In the genomic region with DNA sequence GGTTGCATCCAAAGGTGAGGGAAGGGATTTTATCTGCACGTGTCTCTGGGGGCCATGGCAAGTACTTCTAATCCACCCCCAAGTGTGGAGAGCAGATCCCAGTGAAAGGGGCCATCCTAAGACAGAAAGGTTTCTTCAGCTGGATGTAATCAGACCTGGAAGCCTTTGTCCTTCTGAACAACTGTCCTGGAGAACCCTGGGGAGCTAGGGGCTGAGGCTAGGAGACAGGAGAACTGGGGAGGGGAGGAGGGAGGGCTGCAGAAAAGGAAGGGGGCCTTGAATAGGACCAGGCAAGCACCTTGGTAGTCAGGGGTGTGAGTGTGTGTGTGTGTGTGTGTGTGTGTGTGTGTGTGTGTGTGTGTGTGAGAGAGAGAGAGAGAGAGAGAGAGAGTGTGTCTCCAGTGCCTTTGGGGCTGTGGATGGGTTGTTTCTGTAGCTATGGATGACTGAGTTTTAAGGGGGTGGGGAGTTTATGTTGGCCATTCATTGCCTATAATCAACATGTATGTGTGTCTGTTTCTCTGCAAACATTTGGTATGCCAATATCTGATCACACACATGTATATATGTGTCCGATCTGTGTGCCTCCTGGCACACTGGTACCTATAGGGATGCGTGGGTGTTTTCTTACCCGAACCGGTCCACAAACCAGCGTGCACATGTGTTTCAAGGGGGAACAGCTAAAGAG, we compare ENCODE assay signal across 11 mouse cellular contexts. TPM values are rescaled to one million over a fixed set of nuclear protein-coding genes. Genes with fewer than 3 reads are reported as not detected.
DNase-seq lines count a peak whose midpoint lies in the region; ATAC-seq and TF ChIP-seq lines count a peak whose summit lies in the region.
"Had no signal": no experiment of that assay in that cellular context is flagged by ENCODE, and none has a peak within 500 bp of the region (broad histone marks: within the 10 kb centered on the region; RNA-seq: fewer than 3 reads in every experiment).

No protein-coding gene starts in this region.

- H3K27me3 ChIP-seq in intestine, embryonic 15.5 days (replicated peaks), result peaks cover 87% of the 10 kb centered on the region
- H3K27me3 ChIP-seq in intestine, postnatal 0 days (replicated peaks; ENCODE audit: control insufficient read depth, insufficient read depth, low read length), result peaks cover 85% of the 10 kb centered on the region
- H3K27me3 ChIP-seq in embryonic facial prominence, embryonic 15.5 days, result peaks cover 91% of the 10 kb centered on the region
- H3K27me3 ChIP-seq in hindbrain, embryonic 15.5 days, result no peaks in the 10 kb centered on the region
- no peaks in the 10 kb centered on the region for H3K27me3 ChIP-seq in midbrain, embryonic 15.5 days (replicated peaks)
- H3K27me3 ChIP-seq in liver, embryonic 11.5 days (replicated peaks; ENCODE audit: control insufficient read depth, insufficient read depth, low read length), result peaks cover 91% of the 10 kb centered on the region

- no peak for DNase-seq in layer of hippocampus, adult 11-12 months (ENCODE audit: low spot score)
- DNase-seq in left cerebral cortex, postnatal 4 days, result no peak
- no peak for DNase-seq in liver, embryonic 11.5 days (ENCODE audit: low spot score)

- H3K4me3 ChIP-seq in intestine, embryonic 15.5 days (replicated peaks), result no peak overlapping the region
- no peak overlapping the region for H3K4me3 ChIP-seq in intestine, postnatal 0 days (ENCODE audit: low read depth, low read length)
- 0 out of 2 replicates have a peak overlapping the region, but pooled peaks have one; percentile 15 for H3K4me3 ChIP-seq in embryonic facial prominence, embryonic 15.5 days (replicated peaks)
- peak overlapping the region; percentile 98 for H3K4me3 ChIP-seq in hindbrain, embryonic 15.5 days
- H3K4me3 ChIP-seq in midbrain, embryonic 15.5 days, result peak overlapping the region; percentile 94
- H3K4me3 ChIP-seq in liver, embryonic 11.5 days (ENCODE audit: low read depth, low read length), result no peak overlapping the region

- H3K36me3 ChIP-seq in intestine, embryonic 15.5 days, result no peaks in the 10 kb centered on the region
- no peaks in the 10 kb centered on the region for H3K36me3 ChIP-seq in intestine, postnatal 0 days (ENCODE audit: control insufficient read depth, insufficient read depth)
- no peaks in the 10 kb centered on the region for H3K36me3 ChIP-seq in embryonic facial prominence, embryonic 15.5 days
- H3K36me3 ChIP-seq in hindbrain, embryonic 15.5 days, result no peaks in the 10 kb centered on the region
- H3K36me3 ChIP-seq in midbrain, embryonic 15.5 days (replicated peaks), result no peaks in the 10 kb centered on the region
- H3K36me3 ChIP-seq in liver, embryonic 11.5 days (ENCODE audit: control insufficient read depth, insufficient read depth, low read length), result no peaks in the 10 kb centered on the region

- WGBS in intestine, embryonic 15.5 days, result 15% methylated on average over 6 of the region's 6 CpGs
- WGBS in intestine, postnatal 0 days, result 15% methylated on average over 6 of the region's 6 CpGs
- 11% methylated on average over 6 of the region's 6 CpGs for WGBS in embryonic facial prominence, embryonic 15.5 days
- WGBS in hindbrain, embryonic 15.5 days, result 3% methylated on average over 6 of the region's 6 CpGs
- WGBS in midbrain, embryonic 15.5 days, result 7% methylated on average over 6 of the region's 6 CpGs
- WGBS in liver, embryonic 11.5 days, result 16% methylated on average over 6 of the region's 6 CpGs

- no peaks in the 10 kb centered on the region for H3K9me3 ChIP-seq in intestine, embryonic 15.5 days
- H3K9me3 ChIP-seq in intestine, postnatal 0 days (ENCODE audit: control insufficient read depth), result no peaks in the 10 kb centered on the region
- no peaks in the 10 kb centered on the region for H3K9me3 ChIP-seq in embryonic facial prominence, embryonic 15.5 days (replicated peaks)
- no peaks in the 10 kb centered on the region for H3K9me3 ChIP-seq in hindbrain, embryonic 15.5 days
- no peaks in the 10 kb centered on the region for H3K9me3 ChIP-seq in midbrain, embryonic 15.5 days
- no peaks in the 10 kb centered on the region for H3K9me3 ChIP-seq in liver, embryonic 11.5 days (ENCODE audit: control insufficient read depth, low read length)

- intact Hi-C loops in left cerebral cortex, postnatal 4 days (cut with DNase I), result no loop called here

- TF ChIP-seq CTCF in intestine, postnatal 0 days (IDR thresholded peaks at IDR 0.05; ENCODE audit: low read depth), result no peak

- H3K4me2 ChIP-seq in intestine, embryonic 15.5 days (replicated peaks), result 0 out of 2 replicates have a peak overlapping the region, but pooled peaks have one; percentile 86
- no peak overlapping the region for H3K4me2 ChIP-seq in intestine, postnatal 0 days (replicated peaks; ENCODE audit: low read depth)
- peak overlapping the region; percentile 93; the same call in 1 of the 2 replicates for H3K4me2 ChIP-seq in embryonic facial prominence, embryonic 15.5 days (replicated peaks)
- H3K4me2 ChIP-seq in hindbrain, embryonic 15.5 days, result peak overlapping the region; percentile 95
- H3K4me2 ChIP-seq in midbrain, embryonic 15.5 days, result peak overlapping the region; percentile 64
- no peak overlapping the region for H3K4me2 ChIP-seq in liver, embryonic 11.5 days

- no peak for ATAC-seq in intestine, embryonic 15.5 days
- no peak for ATAC-seq in intestine, postnatal 0 days
- no peak for ATAC-seq in embryonic facial prominence, embryonic 15.5 days (ENCODE audit: insufficient number of reproducible peaks, low FRiP score, low TSS enrichment, low read depth)
- peak; percentile 19; the same call in 1 of the 2 replicates for ATAC-seq in hindbrain, embryonic 15.5 days (ENCODE audit: low FRiP score, low read depth)
- ATAC-seq in midbrain, embryonic 15.5 days (replicated peaks), result peak; percentile 34; the same call in 1 of the 2 replicates
- ATAC-seq in liver, embryonic 11.5 days (replicated peaks; ENCODE audit: low FRiP score), result no peak
- ATAC-seq: CD4-positive, CD25-positive, alpha-beta regulatory T cell, adult 4 months had no signal

- H3K9ac ChIP-seq in intestine, embryonic 15.5 days, result no peak overlapping the region
- no peak overlapping the region for H3K9ac ChIP-seq in intestine, postnatal 0 days (ENCODE audit: low read depth, low read length)
- H3K9ac ChIP-seq in embryonic facial prominence, embryonic 15.5 days, result no peak overlapping the region
- H3K9ac ChIP-seq in hindbrain, embryonic 15.5 days, result peak overlapping the region; percentile 49
- H3K9ac ChIP-seq in midbrain, embryonic 15.5 days, result peak overlapping the region; percentile 44
- no peak overlapping the region for H3K9ac ChIP-seq in liver, embryonic 11.5 days (ENCODE audit: low read depth, low read length)
- H3K9ac ChIP-seq: lung, embryonic 14.5 days had no signal

- no peak overlapping the region for H3K27ac ChIP-seq in intestine, embryonic 15.5 days
- no peak overlapping the region for H3K27ac ChIP-seq in intestine, postnatal 0 days (ENCODE audit: low read depth, low read length)
- H3K27ac ChIP-seq in embryonic facial prominence, embryonic 15.5 days (replicated peaks), result no peak overlapping the region
- H3K27ac ChIP-seq in hindbrain, embryonic 15.5 days (replicated peaks), result peak overlapping the region; percentile 98
- peak overlapping the region; percentile 94 for H3K27ac ChIP-seq in midbrain, embryonic 15.5 days
- H3K27ac ChIP-seq in liver, embryonic 11.5 days (ENCODE audit: low read depth, low read length), result no peak overlapping the region

- H3K4me1 ChIP-seq in intestine, embryonic 15.5 days (replicated peaks), result peaks cover 10% of the 10 kb centered on the region
- H3K4me1 ChIP-seq in intestine, postnatal 0 days (replicated peaks; ENCODE audit: control insufficient read depth, insufficient read depth, low read length), result no peaks in the 10 kb centered on the region
- H3K4me1 ChIP-seq in embryonic facial prominence, embryonic 15.5 days, result peaks cover 11% of the 10 kb centered on the region
- H3K4me1 ChIP-seq in hindbrain, embryonic 15.5 days (replicated peaks), result peaks cover 51% of the 10 kb centered on the region
- peaks cover 50% of the 10 kb centered on the region for H3K4me1 ChIP-seq in midbrain, embryonic 15.5 days
- H3K4me1 ChIP-seq in liver, embryonic 11.5 days (replicated peaks; ENCODE audit: control insufficient read depth, insufficient read depth, low read length), result peaks cover 2% of the 10 kb centered on the region; the same call in 1 of the 2 replicates

RNA-seq across cellular contexts. Expression of gene Slc22a12, which starts 46.2 kb away (rescaled TPM):
- 0.13 TPM in 1 of 2 replicates, not detected in the other for polyA plus RNA-seq in intestine, embryonic 15.5 days (2015; fragmentation: Nextera tagmentation; extraction: Ambion mirVana)
- polyA plus RNA-seq in intestine, postnatal 0 days (2015; fragmentation: Nextera tagmentation; extraction: Ambion mirVana), result not detected in 2 replicates
- polyA plus RNA-seq in embryonic facial prominence, embryonic 15.5 days (2015; fragmentation: Nextera tagmentation; extraction: Ambion mirVana), result not detected in 2 replicates
- polyA plus RNA-seq in hindbrain, embryonic 15.5 days (2015; fragmentation: Nextera tagmentation; extraction: Ambion mirVana), result not detected in 2 replicates
- polyA plus RNA-seq in midbrain, embryonic 15.5 days (2015; fragmentation: Nextera tagmentation; extraction: Ambion mirVana), result 0.17 and 0.32 TPM in 2 replicates
- under 1 TPM in 1 of 2 experiments, not detected in 1; 0.30 TPM for total RNA-seq in left cerebral cortex, postnatal 4 days (2021)
- not detected in 2 replicates for polyA plus RNA-seq in liver, embryonic 11.5 days (2014; fragmentation: Nextera tagmentation; extraction: Ambion mirVana)
- total RNA-seq: hematopoietic stem cell, adult 5-6 weeks had no signal
- polyA plus RNA-seq: CD4-positive, CD25-positive, alpha-beta regulatory T cell, adult 4 months; lung, embryonic 14.5 days had no signal

Comparison
In these comparisons a context has a peak if more than half of its experiments do, and no peak if none do; other contexts are left out.
1. H3K4me2 ChIP-seq: peak in intestine, embryonic 15.5 days (single experiment), embryonic facial prominence, embryonic 15.5 days (single experiment), hindbrain, embryonic 15.5 days (single experiment) and midbrain, embryonic 15.5 days (single experiment); none in intestine, postnatal 0 days (single experiment) and liver, embryonic 11.5 days (single experiment).
2. ATAC-seq: peak in hindbrain, embryonic 15.5 days (single experiment) and midbrain, embryonic 15.5 days (single experiment); none in intestine, embryonic 15.5 days (single experiment), intestine, postnatal 0 days (single experiment), embryonic facial prominence, embryonic 15.5 days (single experiment) and liver, embryonic 11.5 days (single experiment).
3. H3K27ac ChIP-seq: peak in hindbrain, embryonic 15.5 days (single experiment) and midbrain, embryonic 15.5 days (single experiment); none in intestine, embryonic 15.5 days (single experiment), intestine, postnatal 0 days (single experiment), embryonic facial prominence, embryonic 15.5 days (single experiment) and liver, embryonic 11.5 days (single experiment).
4. H3K4me3 ChIP-seq: peak in embryonic facial prominence, embryonic 15.5 days (single experiment), hindbrain, embryonic 15.5 days (single experiment) and midbrain, embryonic 15.5 days (single experiment); none in intestine, embryonic 15.5 days (single experiment), intestine, postnatal 0 days (single experiment) and liver, embryonic 11.5 days (single experiment).
5. H3K9ac ChIP-seq: peak in hindbrain, embryonic 15.5 days (single experiment) and midbrain, embryonic 15.5 days (single experiment); none in intestine, embryonic 15.5 days (single experiment), intestine, postnatal 0 days (single experiment), embryonic facial prominence, embryonic 15.5 days (single experiment) and liver, embryonic 11.5 days (single experiment).